Mouse (Mus musculus) left cerebral cortex, adult 11 months (tissue): ENCODE measurements at regions not wholly inside any gene's neighbourhood (a gene's known extent, or its start where the extent isn't known, plus 50 kb on each side); places are given as distances from the start of the nearest gene placed in this dataset.
A peak's percentile ranks its signal among the peaks of the same experiment; 100 is the strongest.
"Not testable (repeated sequence)": the region's sequence is repeated elsewhere in the genome, so short reads cannot be mapped to it uniquely, and the experiment has no call there.

Experiments
- DNase-seq: peaks from one replicate; pipeline ENCODE4 v3.0.0; 2022; ENCODE audit warnings: low spot score

DNA sequence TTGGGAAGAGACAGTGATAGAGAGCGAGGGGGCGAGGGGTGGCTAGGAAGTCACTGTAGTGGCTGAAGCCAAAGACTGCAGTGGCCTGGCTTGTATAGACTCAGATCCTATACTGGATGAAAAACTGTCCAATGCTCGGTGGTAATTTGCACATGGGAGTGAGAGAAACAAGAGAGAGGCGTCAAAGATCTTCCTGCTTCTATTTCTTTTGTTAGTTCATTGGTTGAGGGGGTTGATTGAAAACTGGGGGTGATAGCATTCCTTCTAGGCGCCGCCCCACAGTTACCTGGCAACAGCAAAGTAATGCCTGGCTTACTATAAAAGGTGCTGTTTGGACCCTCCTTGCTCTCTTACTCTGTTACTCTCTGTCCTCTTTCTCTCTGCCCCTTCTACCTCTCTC lies 465.3 kb upstream of the Smim15 start:
- no peak for DNase-seq

DNA sequence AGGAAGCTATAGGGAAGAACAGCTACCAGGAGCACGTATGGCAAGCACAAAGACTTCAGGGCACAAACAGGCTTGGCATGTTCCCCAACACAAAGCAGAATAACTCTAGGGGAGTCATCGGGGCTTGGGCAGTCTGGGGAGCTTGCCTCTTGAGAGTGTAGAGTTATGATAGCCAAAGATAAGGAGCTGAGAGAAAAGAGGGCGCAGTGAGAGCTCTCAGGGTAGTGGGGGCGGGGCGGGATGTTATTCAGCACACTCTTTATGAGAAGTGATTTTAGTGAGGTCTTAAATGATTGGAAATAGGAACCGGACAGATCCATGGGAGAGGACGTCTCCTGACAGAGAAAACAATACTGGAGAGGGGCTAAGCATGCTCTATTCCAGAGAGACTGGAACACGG lies 466.4 kb upstream of the Smim15 start:
- no peak for DNase-seq

DNA sequence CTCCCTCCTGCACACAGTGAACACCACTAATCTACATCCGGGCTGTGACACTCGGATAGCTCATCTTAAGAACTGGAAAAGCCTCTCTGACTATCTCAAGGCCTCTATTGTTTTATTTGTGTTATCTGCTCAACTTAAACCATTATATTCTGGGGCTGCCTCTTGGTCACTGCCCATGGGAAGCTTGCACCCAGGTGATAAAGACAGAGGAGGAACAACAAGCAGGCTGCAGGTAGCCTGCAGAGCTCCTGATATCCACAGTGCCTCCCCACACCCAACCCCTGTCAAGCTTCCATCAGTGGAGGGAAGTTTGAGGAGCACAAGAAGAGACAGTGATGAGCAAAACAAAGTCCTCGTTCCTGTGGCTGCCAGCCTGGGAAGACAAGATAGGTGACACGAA lies 467.0 kb upstream of the Smim15 start:
- no peak for DNase-seq

DNA sequence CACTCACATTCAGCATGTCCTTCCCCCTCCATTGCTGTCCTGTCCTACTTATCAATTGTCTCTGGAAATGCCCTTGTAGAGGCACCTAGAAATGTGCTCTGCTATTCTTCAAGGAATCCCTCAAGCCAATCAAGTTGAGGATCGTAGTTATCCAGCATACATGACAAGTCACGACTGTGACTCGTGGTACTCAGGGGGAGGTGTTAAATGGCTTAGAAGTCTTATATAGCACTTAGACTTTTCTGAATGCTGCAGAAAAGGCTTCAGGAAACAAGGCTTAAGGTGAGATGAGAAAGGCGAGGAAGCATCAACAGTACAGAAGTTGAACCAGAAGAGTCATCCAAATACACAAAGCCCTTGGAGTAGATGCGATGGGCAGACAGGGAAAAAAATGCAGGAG lies 467.5 kb upstream of the Smim15 start:
- DNase-seq = no peak

DNA sequence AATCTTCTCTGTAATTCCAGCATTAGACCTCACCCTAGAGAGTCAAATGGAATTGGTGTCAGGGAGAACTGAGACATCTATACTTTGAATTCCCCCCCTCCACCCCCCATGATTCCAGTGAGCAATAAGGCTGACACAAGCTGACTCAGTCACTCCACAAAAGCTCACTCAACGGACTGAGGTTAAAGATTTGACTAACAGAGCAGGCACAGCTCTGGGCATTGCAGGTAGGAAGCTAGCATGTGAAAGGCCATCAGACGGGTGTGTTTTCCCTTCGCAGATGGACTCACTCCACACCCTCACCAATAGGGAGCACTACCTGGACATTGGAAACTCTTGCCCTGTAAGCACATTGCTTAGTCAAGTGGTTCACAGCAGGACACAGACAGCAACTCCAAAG lies 469.2 kb upstream of the Smim15 start:
- no peak for DNase-seq

DNA sequence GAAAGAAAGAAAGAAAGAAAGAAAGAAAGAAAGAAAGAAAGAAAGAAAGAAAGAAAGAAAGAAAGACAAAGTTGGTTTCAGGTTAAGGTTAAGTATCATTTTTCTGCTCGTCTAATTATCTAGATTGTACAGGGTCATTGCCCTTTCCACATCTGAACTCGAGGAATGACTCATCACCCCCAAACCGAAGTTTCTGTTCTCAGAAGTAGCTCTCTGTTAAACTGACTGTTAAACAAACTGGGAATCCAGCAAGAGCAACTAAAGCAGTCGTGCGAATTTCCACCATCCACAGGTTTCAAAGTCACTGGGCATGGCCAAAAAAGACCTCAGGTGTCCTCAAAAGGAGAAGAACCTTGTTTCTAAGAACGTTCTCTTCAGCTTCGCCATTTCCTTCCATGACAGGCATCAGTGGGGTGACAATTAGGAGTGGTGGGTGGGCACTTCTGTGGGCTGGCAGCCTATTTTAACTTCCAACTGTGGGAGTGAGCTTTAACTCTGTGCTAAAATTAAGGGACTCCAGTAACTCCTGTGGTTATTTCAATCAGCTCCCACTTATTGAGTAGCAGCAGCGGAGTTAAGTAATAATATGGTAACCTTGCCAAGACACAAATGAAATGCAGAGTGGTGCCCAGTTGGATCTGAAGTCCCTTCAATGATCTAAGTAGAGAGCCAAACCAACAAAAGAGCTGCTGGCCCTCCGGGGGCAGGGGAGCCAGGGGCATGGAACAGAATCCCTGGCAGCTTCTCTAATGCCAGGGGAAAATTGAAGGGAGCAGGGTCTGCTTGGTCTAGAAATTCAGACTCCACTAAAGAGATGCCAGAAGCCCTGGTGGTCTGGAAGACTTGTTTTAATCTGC lies 470.5 kb upstream of the Smim15 start:
- peak; percentile 47 for DNase-seq

DNA sequence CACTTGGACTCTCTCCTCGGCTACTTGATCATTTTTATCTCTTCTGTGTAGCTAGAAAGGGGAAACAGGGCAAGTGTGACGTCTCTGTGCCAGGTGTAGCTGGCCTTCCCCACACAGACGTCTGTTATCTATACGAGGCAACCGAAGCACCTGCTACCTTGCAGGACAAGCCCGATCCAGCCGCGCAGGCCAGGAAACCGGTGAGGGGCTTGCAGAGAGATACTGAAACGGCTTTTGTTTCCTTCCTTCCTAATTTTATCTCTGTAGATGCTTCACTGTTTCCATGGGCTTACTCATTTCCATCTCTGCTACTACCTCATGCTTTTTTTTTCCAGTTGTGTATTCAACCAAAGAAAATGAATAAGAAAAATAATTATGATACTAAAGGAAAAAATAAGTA lies 472.7 kb upstream of the Smim15 start:
- DNase-seq = no peak

DNA sequence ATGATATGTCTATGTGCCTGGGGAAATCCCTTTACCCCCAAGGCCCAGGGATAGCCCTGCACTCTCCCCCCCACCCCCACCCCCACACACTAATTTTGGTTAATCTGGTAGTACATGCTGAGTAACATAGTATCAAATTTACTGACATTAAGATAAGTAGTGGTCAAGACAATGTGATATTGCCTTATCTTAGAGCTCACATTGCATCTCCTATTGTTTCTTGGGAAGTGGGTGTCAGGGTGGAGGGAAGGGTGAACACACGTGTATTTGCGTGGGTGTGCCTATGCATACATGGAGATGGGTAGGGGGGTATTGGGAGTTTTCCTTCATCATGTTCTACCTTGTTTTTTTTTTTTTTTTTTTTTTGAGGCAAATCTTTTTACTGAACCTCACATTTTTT lies 474.8 kb upstream of the Smim15 start:
- no peak for DNase-seq

DNA sequence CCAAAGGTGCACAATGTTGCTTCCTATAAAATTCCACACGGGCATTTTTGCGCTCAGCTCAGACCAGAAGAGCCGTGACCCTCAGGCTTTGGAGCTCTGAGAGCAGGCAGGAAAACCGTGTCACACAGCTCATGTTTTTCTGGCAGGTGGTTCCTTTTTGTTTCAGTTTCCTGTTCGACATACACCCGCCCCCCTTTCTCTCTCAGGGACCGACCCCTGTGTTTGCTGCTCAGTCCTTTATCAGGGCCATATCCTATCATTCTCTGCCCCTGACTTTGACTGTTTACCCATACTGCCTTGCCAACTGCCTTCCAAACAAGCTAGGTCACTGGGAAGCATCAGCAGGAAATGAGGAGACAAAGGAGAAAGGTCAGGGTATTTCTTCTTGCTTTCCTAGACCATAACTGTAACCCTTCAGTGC lies 475.5 kb upstream of the Smim15 start:
- DNase-seq = no peak

DNA sequence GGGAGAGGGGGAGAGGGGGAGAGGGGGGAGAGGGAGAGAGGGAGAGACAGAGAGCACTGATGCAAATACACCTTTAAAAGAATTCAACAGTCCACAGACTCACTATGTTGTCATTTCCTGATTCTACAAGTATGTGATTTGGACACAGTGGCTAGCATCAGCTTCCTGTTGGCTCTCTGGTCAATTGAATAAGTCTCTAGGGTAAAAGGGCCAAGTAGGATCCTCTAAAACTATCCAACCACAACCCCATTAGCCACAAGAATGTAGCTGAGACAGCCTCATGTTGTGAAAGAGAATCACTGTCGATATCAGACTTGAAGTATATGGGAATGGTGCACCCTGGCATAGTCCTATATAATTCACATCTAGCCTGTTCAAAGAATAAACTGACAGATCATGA lies 481.8 kb upstream of the Smim15 start:
- DNase-seq = no peak

DNA sequence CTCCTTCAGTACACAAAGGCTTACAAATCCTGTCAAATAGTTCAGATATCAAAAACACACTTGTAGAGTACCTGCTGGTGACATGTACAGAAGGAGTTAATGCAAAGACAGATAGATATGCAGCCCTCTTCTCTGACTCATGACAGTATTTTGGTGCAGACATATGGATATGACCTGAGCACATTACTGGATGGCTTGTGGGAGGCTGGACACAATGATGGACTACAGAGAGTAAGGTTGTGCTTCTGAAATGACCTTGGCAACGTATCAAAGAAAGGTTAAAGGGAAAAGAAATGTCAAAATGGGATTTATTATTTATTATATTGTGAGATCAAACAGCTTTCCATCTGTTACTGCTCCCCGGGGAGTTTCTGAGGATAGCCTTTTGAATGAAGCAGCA lies 482.7 kb upstream of the Smim15 start:
- DNase-seq = no peak

DNA sequence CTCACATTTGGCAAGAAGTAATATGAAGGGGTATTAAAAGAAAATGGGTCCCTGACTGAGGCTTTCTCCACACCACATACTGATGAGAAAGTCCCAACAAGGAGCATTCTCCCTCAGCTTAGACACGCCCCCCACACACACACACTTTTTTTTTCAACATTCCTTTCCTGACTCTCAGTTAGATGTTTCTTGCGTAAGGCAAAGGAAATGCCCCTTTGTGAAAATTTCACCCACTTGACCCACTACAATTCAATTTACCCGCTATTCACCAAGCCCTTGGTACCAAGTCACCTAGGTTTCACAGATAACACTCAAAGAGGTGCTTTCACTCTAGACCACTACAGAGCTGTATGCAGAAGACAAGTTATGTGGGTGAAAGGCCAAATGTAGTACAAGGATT lies 488.3 kb upstream of the Smim15 start:
- DNase-seq = no peak

DNA sequence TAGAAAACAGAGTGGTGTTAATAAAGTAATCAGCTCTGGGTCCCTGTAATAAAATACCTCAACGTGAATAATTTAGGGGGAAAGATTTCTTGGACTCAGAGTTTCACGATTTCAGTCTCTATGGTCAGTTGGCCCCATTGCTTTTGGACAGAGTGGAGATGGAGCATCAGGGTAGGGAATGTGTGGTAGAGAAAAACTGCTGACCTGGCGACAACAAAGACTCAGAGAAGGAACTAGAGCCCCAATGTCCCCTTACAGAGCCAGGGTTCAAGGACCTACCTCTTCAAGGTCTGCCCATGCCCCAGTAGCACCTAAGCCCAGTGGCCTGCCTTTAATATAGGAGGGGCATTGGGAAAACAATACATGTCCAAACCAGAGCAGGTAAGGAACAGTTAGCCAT lies 490.2 kb upstream of the Smim15 start:
- no peak for DNase-seq

DNA sequence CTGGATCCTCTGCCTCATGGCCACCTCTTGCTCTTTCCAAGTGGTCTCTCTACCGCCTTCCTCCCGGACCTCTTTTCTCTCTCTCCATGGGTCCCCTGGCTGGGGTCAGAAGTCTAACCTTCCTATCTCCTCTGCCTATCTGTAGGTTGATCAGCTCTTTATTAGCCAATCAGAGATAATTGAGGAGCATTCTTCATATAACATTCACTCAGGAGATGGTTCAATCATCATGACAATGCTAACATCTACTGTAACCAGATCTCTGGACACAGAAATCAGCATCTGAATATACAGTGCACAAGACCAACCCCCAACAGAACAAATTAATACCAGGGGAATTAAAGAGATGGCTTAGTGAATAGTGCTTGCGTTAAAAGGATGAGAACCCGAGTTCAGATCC lies 492.1 kb upstream of the Smim15 start:
- DNase-seq = no peak

DNA sequence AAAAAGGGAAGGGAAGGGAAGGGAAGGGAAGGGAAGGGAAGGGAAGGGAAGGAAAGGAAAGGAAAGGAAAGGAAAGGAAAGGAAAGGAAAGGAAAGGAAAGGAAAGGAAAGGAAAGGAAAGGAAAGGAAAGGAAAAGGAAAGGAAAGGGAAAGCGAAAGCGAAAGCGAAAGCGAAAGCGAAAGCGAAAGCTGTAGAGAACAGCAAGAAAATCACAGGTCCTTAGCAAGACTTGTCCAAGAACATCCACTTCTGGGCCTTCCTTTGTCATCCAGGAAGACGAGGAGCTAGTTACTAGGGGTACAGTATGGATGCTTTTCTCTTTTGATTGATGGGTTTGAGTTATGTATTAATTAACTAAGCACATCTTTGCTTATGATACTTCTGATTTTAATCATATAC lies 494.3 kb upstream of the Smim15 start:
- not testable (repeated sequence) for DNase-seq

DNA sequence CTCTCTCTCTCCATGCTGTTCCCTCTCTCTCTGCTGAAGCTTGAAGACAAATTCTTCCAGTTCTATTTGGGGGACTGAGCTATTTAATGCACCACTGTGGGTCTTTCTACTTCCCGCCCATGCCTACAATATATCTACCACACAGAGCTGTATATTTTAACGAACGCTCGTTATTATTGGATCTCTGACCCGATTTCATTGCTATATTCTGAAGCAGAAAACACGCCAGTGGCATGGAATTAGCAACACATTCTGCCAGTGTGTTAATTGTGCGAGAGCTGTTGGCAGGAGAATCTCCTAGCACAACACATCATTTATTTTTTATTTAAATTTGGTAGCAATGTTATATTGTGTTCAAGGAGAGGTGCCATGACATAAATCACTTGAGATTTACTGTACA lies 497.2 kb upstream of the Smim15 start:
- DNase-seq = peak; percentile 55

DNA sequence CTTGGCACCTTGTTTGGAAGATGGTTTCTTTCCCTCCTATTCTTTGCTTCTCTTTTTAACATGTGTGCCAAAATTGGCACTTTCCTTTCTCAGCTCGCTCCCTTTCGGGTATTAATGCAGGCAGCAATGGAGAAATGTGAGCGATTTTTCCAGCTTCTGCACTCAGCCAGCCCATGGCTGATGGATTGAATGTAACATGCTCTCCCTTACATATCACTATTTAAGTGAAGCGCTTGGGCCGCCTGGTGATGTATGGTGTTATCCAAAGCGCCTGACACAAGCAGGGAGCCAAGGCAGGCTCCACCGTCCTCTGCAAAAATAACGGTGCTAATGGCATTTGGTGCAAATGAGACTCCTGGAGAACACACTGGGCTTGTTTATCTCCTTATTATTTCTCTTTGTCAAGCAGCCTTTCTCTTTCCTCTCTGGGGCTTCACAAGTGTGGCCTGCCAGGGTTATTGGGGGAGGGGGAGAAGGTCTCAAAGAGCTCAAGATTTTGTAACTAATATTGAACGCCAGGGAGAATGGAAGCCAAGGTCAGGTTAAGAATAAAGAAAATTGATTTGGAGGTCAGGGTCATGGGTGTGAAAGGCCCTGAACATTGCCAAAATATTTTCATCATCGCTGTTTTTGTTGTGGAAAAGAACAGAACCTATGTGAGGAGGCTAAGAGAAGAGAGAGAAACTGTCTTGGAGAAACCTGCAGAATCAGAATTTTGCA lies 497.9 kb upstream of the Smim15 start:
- no peak for DNase-seq

DNA sequence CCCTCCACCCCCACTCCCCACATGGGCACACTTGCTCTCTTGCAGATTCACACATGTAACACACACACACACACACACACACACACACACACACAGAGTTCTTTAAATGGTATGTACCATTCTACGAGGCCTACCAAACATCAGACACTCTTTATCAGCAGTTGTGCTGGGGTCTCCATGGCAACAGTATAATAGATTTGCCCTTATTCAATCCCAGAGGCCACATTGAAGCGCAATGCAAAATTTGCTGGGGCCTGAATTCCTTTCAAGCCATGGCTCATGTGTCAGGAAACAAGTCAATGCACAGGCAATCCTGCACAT lies 502.7 kb upstream of the Smim15 start:
- DNase-seq = no peak

DNA sequence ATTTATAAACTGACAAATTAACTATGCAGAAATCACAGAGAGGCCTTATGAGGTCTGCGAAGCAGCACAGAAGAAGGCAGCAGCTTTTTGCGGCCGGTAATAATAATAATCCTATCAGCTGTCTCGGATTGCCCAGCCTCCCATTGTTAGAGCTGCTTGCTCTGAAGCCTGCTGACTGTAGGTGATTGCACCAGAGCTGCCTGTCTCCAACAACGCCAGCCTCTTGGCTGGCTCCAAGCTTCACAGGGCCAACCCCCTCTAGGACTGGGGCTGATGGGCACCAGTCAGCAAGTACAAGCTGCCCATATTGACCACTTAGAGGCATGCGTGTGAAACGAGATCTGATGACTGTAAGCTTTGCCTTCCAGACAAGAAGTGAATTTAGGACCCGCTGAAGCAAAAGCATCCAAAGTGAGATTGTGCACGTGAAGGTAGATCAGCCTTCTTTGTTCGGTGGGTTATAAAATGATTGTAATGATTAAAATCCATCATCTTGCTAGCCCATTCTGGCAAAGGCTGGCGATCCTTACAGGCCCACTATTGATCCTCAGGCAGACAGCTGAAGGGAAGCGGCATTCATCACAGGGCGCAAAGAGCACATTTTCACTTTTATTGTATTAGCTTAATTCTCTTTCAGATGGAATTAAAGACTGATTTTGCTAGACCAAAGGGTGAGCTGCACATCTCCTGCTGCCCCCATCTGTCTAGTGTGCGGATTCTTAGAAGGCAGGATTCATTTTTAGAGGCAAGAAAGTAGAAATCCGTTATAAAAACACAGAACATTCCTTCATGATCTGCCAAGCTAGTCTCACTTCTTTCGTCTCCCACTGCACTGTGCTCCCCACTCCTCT lies 503.2 kb upstream of the Smim15 start:
- no peak for DNase-seq

DNA sequence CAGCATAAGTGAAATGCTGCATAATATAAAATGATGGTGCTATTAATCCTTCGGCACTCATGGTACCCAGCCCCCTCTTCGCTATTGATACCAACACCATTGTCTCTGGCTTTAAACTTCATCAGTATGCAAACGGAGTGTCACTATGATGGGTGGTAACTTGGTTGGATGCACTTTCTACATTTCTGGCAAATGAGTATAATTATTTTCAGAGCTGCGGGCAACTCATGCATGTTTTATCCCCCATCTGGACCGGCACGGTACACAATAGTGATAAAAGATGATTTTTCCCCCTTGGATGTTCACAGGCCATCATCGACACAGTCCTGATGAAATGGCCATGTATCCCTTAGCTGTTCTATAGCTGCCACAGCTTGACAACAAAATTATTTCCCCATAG lies 503.9 kb upstream of the Smim15 start:
- DNase-seq = no peak

DNA sequence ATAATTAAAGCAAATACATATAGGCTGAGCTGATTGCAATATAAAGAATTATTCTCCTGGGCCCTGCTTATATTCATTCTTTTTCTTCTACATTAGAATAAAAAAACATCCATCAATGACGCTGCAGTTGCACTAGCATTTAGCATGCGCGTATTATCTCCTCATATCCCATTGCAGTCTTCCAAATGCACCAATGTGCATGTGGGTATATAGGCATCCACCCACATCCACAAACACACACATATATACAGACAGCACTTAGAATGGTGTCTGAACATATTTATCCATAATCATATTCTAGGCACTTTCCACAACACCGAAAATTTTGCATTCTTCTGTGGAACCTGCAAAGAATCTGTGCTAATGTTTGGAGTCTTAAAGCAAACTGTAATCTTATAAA lies 504.4 kb upstream of the Smim15 start:
- DNase-seq = no peak

DNA sequence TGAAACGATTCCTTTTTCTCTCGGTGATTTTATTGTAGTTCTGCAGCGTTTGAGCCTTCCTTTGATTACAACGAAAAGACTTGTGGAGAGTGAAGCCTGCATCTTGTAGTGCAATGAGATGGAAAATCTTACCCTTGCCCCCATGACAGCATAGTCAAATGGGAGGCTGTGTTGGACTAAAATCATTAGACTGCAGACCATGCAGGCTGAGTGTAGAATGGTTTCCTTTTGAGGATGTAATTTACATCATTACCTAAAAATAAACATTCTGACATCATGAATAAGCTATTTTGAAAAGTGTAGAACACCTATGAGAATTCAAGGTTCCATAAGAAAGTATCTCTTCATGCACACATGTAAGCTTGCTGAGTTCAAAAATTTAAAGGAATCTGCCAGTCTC lies 504.9 kb upstream of the Smim15 start:
- no peak for DNase-seq

DNA sequence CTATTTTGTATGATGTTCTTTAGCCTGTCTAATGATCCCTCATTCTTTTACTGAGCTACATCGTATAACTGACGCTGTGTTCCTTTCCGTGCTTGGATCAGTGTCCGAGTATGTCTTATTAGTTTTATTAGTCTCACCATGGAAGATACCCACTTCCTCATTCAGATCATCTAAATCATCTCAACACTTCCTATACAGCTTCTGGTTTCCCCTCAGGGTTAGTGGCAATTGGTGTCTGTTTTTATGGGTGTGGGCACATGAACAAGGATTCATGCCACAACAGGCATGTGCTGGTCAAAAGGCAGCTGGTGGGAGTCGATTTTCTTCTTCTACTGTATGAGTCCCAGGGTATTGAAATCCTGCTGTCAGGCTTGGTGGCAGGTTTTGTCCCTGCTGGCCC lies 509.0 kb upstream of the Smim15 start:
- no peak for DNase-seq
